Mouse (Mus musculus) lung, adult 18-20 months (tissue): Measurements from ENCODE around the gene Prom2.

ENCODE experiments used
- DNase-seq, 2 experiments: peaks; one replicate each; pipeline ENCODE4 v3.0.0; 2022; ENCODE audit warnings: mixed read lengths in 2 of 2

Gene Prom2

GRCm38 (mm10) chr2:127481841-127482532 lies 59.3 kb downstream of the Prom2 start:
- DNase-seq = no peak

- DNase-seq = no peak
These were observed 61.5 kb downstream of the Prom2 start for GRCm38 (mm10) chr2:127479763-127480162.

GRCm38 (mm10) chr2:127479210-127479609 lies 62.1 kb downstream of the Prom2 start:
- DNase-seq = no peak
